Mouse (Mus musculus) thymus, postnatal 10 days (tissue): Measurements from ENCODE around the gene Cnbd2.

Experiments used
- DNase-seq, 2 experiments: peaks; one replicate each; pipeline ENCODE4 v3.0.0; 2021; ENCODE audit warnings: low spot score in 2 of 2

Gene Cnbd2

DNA sequence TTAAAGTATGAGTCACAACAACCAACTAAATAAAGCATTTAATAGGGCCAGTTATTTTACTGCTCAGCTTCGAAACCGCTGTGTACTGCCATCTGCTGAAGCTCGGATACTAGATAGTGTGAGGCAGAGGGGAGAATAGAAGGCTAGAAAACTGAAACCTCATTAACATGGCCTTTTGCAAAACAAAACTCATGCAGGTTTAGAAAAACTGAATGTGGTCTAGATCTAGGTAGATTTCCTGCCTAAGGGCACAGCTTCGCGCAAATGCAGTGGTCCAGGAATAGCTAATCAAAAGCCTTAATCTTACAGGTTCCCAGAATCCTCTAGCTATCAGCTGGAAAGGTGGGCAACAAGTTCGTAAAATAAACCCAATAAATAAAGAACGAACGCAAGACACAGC, 658 bp upstream of the Cnbd2 start:
- no peak for DNase-seq

DNA sequence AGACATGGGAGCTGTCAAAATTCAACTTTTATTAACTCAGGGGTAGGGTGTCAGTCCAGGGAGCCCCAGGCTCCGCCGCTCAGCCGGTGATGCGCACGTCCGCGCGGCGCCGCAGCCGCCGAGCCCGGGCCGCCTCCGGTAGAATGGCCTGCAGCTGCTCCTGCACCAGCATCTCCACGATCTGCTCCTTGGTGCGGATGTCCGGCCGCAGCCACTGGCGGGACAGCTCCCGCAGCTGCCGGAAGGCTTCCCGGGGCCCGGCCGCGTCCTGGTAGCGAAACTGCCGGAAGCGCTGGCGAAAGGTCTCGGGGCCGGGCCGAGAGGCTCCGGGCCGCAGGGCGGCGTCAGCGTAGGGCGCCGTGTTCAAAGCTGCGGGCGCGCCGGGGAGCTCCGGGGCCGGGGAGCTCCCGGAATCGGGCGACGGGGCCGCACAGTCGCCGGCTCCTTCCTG, 233 bp upstream of the Cnbd2 start:
- peak; percentile 30 to 44 for DNase-seq

DNA sequence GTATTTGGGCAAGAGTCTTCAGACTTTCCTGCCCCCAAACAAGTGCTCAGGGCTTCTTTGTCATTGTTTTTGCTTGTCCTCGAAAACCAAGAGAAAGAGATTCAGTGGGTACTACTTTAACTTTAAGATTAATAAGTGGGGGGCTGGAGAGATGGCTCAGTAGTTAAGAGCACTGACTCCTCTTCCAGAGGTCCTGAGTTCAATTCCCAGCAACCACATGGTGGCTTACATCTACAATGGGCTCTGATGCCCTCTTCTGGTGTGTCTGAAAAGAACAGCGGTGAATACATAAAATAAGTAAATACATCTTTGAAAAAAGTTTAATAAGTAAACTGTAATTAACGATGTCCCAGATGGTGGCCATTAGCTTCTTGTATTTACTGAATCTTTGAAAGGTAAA, 1.1 kb downstream of the Cnbd2 start:
- no peak for DNase-seq

DNA sequence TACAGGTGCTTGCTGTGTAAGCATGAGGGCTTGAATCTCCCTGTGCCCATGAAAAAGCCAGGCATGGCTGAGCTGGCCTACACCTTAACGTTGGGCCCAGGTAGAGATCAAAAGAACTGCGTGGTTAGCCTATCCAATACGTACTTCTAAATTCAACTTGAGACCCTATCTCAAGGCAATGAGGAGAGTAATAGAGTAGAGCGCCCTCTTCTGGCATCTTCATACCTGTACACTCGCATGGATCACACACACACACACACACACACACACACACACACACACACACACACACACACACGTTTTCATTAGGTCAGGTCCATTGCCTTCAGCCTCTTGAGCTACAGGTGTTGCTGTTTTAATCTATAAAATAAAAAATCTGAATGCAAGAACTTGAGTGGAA, 2.7 kb downstream of the Cnbd2 start:
- no peak for DNase-seq

DNA sequence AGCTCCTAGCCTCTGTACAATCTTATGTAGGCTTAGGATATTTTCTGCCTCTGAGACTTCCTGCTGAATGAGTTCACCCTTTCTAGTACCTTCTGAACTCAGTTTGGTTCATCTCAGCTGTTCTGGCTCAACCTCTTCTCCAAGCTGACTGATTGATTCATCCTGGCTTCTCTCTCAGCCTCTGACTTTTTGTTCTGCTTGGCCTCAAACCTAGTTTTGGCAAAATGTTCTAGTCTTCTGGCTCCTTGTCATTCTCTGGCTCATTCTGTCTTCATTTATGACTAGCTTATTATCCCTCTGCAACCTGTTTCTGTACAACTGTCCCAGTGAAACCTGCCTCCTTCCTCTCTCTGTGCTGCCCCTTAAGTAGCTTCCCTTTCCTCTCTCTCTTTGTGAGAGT, 6.4 kb downstream of the Cnbd2 start:
- no peak for DNase-seq

DNA sequence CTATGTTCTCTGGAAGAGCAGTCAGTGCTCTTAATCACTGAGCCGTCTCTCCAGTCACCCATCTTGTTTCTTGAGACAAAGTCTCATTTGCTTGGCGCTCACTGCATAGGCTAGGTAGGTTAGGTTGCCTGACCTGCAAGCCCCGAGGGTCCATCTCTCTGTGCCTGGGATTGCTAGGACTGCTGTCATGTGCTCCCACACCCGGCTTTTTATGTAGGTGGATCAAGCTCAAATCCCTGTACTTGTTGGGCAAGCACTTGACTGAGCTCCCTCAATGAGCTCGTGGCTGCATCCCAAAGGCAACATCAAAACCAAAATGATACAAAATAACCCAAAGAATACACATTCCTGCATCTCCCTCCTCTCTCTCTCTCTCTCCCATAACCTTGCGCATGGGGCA, 9.4 kb downstream of the Cnbd2 start:
- no peak for DNase-seq

DNA sequence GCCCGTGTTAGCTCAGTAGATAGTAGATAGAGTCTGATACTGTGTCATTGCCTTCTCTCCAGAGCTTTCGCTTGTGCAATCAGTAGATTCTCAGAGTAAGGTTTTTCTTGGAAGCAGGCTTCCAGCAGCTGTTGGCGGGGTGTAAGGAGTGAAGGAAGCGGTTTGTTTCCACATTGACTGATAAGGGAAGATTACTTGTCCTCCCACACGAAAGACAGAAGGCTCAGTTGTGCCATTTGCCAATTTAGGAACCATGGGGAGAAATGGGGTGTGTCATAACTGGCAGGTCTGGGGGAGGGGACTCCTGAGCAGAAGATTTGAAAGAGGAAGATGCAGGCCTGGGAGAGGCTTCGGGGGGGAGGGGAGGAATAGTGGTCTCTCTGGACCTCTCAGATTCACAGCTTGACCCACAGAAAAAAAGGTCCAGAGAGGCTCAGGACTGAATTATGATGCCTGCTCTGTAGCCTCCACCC, 12.1 kb downstream of the Cnbd2 start:
- no peak for DNase-seq

DNA sequence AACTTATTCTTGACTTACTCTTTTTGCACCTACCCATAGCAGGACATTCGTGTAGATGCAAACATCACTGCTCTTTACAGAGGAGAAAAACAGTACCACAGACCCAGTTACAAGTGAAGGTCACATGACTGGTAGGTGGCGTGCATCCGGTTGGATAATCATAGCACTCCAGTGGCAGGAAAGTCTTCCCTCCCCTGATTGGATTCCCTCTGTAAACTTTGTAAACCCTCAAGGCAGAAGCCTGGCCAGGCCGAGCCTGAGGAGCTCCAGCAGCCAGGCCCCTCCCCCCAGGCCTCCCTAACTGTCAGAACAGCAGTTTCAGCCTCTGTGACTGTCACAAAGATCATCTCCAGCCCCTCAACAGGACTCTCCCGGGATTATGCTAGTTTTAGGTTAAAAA, 12.6 kb downstream of the Cnbd2 start:
- no peak for DNase-seq

DNA sequence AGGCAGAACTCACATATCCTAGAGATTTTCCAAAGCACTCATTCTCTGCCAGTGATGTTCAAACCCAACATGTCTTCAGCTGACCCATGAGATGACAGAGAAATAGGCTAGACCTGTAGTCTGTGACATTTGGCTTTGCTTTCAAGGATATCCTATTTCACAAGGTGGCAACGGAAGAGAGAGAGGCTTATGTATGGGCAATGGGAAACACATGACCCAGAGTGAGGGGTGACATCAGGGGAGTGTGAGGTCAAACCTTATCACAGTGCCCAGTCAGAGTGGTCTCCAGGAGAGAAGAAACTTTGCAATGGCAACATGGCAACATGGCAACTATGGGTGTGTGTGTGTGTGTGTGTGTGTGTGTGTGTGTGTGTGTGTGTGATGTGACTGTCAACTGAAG, 18.6 kb downstream of the Cnbd2 start:
- DNase-seq = no peak

DNA sequence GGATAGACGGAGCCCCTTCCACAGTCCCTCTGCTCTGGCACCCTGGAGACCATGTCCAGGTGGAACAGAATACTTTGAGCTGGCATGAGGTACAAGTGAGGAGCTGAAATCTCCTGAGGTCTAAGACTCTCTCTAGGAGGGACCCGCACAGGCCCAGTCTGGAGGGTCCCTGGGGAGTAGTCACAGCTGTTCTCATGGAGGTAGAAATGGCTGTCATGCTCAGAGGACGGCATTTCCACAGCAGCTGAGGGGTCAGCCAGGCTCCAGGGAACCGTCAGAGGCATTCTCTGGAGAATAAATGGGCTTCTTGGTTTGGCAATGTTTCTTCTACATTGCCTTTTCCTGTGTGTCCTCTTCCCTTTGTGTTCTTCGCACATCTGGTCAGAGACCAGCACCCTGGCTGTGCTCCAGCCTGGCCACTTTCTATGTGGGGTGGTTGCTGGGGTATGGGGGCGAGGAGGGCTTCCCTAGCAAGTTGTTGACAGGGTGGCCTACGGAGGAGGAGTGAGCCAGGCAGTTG, 19.4 kb downstream of the Cnbd2 start:
- no peak for DNase-seq

DNA sequence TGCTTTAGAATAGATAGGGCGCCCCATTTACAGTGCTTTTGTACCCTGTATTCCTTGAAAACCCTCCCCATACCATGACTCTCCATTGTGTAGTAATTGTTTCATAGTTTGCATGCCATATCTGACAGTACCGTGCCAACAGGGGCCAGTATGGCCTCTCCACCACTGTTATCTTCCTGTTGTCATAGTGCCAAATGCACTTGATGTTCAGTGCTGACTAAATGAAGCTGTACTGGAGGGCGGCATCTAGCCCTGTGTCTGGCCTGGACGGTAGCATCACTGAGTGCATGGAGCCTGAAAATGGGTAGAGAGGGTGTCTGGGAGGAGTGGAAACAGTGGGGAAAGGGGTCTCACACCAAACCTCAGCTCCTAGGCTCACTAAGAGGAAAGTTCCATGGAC, 28.0 kb downstream of the Cnbd2 start:
- DNase-seq = no peak

DNA sequence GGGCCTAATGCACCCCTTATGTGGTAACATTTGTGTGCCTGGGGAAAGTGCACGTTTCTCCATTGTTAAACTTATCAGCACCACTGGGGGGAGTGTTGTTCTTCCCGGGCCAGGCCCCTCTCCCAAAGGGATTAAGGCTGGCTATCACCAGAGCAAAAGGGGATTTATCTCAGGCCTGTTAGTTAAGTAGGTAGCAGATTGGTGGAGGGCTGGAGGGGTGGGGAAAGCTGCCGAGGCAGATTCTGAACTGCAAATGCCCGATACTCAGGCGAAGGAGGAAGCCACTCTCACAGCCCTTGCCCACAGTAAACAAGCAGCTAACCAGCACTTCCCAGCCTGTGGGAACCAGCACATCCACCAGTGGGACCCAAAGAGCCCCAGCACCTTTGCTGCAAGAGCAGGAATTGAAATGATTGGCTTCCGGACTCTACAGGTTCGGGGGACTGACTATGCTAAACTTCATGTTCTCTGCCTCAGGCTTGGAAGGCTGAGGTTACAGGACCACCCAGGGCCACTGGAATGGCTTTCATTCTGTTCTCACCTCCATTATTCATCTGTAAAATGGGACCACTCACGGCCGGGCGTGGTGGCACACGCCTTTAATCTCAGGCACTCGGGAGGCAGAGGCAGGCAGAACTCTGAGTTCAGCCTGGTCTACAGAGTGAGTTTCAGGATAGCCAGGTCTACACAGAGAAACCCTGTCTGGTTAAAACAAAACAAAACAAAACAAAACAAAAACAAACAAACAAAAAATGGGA, 32.9 kb downstream of the Cnbd2 start:
- no peak for DNase-seq

DNA sequence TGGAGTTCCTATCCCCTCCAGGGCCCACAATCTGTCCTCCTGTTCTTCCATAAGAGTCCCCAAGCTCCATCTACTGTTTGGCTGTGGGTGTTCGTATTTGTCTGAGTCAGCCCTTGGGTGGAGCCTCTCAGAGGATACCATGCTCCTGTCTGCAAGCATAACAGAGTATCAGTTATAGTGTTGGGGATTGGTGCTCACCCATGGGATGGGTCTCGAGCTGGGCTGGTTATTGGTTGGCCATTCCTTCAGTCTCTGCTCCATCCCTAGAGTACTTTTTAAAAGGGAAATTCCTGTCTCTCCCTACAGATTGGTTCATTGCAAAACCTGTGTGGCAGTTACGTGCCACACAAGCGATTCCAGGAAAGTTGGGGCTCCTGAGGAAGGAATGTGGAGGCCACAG, 36.7 kb downstream of the Cnbd2 start:
- no peak for DNase-seq

DNA sequence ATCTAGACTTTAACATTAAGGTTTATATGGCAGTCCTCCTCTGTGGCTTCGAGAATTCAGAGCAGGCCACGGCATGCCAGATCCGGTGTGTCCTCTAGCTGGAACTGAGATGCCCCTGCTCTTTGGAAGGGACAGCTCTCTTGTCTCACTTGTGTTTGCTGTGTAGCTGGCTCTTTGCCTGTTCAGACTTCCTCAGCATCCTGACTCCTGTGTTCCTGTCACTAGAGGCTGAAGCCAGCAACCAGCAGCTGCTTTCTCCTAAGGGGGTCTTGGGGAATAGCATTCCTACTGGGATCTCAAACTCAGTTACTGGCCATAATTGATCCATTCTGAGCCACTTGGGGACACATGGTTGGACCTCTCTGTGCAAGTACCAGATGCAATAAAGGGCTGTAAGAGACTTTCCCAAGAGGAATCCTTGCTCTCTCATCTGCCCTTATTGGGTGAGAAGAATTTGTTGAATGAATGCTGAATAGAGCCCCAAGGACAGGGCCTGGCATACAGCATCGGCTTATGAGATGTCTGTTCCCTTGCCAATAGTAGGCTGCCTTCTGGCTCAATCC, 37.3 kb downstream of the Cnbd2 start:
- no peak for DNase-seq

DNA sequence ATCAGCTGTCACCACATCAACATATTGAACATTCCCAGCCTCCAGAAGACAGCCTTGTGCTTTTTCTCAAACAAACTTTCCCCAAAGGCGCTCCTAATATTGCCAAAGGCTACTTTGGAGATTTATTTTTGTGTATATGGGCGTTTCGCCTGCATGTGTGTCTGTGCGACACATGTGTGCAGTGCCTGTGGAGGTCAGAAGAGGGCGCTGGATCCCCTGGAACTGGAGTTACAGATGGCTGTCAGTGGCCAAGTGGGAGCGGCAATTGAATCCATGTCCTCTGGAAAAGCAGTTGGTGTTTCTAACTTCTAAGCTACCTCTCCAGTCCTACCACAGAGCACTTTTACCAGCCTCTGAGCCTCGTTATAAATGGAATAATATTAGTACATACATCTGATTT, 39.1 kb downstream of the Cnbd2 start:
- no peak for DNase-seq

DNA sequence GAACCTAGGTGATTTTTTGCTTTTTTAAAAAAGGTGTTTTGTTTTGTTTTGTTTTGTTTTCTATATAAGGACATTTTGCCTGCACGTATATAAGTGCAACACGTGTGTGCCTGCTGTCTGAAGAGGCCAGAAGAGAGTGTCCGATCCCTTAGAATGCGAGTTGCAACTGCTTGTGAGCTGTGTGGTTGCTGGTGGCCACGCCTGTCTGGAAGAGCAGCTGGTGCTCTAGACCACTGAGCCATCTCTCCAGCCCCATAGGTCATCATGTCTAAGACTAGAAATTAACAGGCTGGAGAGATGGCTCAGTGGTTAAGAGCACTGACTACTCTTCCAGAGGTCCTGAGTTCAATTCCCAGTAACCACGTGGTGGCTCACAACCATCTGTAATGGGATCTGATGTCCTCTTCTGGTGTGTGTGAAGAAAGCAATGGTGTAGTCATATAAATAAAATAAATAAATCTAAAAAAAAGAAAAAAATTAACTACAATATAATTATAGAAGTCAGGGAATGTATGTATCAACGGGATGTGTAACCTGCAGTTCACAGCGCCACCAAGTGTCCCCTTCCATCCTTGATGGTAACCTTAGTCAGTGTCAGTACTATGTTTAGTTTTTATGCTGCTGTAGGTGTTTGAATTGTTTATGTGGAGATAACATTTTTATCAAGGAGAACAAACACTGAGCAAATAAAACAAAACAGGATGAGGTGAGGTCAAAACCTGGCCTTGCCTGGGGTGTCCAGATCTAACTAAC, 40.5 kb downstream of the Cnbd2 start:
- no peak for DNase-seq

DNA sequence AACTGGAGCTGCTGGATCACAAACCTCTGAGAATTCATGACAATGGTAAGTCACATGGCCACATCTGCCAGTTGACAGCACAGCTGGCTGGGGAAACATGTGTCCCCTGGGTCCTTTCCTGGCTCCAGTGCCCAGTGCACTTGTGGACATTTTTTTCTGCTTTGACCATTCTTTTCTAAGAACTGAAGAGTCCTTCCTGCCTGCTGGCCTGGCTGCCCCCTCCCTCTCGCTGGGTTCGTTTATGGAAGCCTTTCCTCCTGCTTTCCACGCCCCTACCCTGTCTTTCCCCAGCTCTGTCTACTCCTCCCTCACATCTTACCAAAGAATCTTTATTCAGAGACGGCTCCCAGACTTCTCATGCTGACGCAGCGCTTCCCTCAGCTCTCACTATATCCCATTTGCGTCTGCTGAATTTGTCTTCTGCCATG, 41.2 kb downstream of the Cnbd2 start:
- no peak for DNase-seq

DNA sequence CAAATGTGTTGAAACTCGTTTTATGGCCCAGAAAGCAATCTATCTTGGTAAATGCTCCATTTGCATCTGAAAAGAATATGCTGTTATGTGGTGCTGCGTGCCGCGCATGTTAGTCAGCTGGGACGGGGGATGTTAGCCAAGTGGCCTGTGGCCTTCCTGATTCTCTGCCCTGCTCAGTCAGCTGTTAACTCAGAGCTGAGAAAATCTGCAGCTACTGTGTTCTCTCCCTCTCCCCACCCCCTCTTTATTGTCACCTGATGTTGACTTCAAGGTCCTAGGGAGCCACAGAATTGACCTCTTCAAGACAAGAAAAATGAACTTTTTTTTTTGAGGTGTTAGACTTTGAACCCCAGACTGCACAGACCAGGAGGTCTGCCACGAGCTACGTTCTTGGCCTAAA, 43.9 kb downstream of the Cnbd2 start:
- DNase-seq = no peak

DNA sequence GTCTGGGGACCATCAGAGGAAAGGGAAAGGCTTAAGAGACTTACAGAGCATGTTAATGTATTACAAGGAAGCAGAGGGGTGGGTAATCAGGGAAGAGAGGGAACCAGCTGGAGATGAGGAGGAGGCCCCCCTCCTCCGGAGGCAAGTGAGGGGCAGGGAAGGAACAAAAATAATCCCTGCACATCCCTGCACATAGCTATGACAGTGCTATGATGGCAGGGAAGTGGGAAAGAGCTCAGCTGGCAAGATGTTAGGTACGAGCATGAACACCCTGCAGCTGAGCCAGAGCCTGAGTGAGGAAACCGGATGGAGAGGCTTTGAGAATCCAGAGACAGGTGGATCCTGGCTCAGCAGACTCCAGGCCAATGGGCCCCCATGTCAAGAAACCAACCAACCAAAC, 56.4 kb downstream of the Cnbd2 start:
- no peak for DNase-seq

DNA sequence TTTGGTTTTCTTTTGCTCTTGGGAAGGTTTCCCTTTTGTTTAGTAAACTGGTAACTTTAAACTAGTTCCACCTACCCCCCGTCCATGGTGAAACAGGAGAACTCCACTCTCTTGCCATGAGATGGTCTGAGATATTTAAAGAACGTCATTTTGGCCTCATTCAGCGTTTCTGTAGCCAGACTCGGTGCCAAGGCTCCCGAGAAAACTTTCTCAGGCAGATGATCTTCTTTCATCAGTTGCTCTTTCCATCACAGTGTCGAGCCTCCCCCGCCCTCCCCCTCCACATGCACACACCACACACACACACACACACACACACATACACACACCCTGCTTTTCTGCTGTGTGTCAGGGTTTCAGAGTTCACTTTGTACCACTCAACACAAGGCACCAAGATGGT, 58.8 kb downstream of the Cnbd2 start:
- DNase-seq = no peak

DNA sequence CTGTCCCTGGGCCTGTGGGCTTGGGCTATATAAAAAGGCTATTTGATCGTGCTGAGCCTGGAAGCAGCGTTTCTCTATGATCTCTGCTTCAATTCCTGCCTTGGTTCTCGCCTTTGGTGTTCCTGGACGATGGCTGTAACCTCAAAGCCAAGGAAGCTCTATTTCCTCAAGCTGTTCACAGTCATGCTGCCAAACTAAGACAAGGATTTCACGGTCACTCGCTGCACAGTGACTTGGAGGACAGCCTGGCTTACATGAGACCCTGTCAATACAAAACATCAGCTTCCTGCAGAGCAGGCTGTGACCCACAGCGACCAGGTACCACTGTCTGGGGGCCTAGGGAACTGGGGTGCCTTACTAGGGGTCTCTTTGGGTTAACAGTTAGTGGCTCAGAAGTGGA, 64.9 kb downstream of the Cnbd2 start:
- DNase-seq = no peak

DNA sequence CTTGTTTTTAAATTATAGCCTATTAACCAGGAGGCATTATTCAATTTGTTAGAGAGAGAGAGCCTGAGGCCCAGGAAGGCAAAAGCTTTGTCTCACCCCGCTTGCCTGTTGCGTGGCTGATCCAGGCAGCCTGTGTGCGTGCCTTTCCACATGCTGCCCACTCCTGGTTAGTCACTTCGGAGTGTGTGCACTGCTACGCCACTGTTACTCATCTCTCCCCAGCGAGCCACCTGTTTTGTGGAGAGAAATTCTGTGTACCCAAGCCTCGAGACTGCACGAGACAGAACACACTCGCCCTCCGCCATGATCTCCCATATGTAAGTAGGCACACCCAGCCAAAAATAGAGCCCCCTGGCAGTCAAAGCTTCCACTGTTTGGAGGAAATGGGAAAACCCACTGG, 67.8 kb downstream of the Cnbd2 start:
- DNase-seq = no peak

DNA sequence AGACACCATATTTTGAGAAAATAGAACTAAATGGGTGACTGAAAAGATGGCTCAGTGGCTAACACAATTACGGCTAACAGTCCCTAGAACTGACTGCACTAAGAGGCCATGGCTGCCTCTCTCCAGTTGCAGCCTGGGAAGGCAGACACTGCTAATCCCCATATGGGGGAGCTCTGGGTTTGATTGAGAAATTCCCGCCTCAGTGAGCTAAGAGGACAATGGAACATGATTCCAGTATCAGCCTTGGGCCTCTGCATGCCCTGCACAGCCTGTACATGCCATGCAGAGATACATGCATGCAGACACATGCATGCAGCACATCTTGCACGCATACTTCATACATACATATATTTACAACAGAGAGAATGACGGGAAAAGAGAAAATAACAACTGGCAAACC, 69.3 kb downstream of the Cnbd2 start:
- DNase-seq = no peak
